Mouse (Mus musculus) MEL (cell line): ENCODE measurements around the gene Rasgef1b. TPM values are rescaled to one million over a fixed set of nuclear protein-coding genes. Genes with fewer than 3 reads are reported as not detected.

ENCODE experiments used
- DNase-seq: peaks from one replicate; pipeline ENCODE4 v3.0.0; 2011; ENCODE audit warnings: low read depth, low spot score
- H3K27ac ChIP-seq: 2 replicates; pipeline ENCODE4 v1.5.1; 2012; ENCODE audit warnings: low read depth, mild to moderate bottlenecking, control low read depth, low read length, moderate library complexity; ENCODE audit not compliant: control insufficient read depth
- H3K27me3 ChIP-seq, 2 experiments: fragments of 150-350 bp in 1 of 2; sonication (generic) in 1 of 2; 2 replicates each; pipeline ENCODE4 v1.6.1; 2012; ENCODE audit warnings: low read length in 2 of 2, mild to moderate bottlenecking in 2 of 2, improper control_type of control experiment in 1 of 2, moderate library complexity in 1 of 2; ENCODE audit not compliant: insufficient read depth in 2 of 2, control insufficient read depth in 1 of 2
- H3K36me3 ChIP-seq, 2 experiments: 2 replicates each; pipeline ENCODE4 v1.6.1; 2012 to 2014; ENCODE audit warnings: low read length in 2 of 2, improper control_type of control experiment in 1 of 2, inconsistent platforms in 1 of 2, mild to moderate bottlenecking in 1 of 2; ENCODE audit not compliant: insufficient read depth in 2 of 2, control insufficient read depth in 1 of 2
- H3K4me1 ChIP-seq, 2 experiments: fragments of 150-350 bp in 1 of 2; sonication (generic) in 1 of 2; 2 replicates each; pipeline ENCODE4 v1.6.1; 2012; ENCODE audit warnings: low read length in 2 of 2, improper control_type of control experiment in 1 of 2, mild to moderate bottlenecking in 1 of 2; ENCODE audit not compliant: insufficient read depth in 2 of 2, control insufficient read depth in 1 of 2
- H3K4me3 ChIP-seq, 2 experiments: fragments of 150-350 bp in 1 of 2; sonication (generic) in 1 of 2; 2 replicates each; pipeline ENCODE4 v1.5.1; 2012; ENCODE audit warnings: low read depth in 2 of 2, low read length in 2 of 2, mild to moderate bottlenecking in 2 of 2, moderate library complexity in 2 of 2, control low read depth in 1 of 2, improper control_type of control experiment in 1 of 2; ENCODE audit not compliant: control insufficient read depth in 1 of 2, insufficient read depth in 1 of 2
- H3K79me2 ChIP-seq: 2 replicates; pipeline ENCODE4 v1.6.1; 2012; ENCODE audit warnings: mild to moderate bottlenecking, low read length, moderate library complexity; ENCODE audit not compliant: control insufficient read depth, poor library complexity, insufficient read depth
- H3K9ac ChIP-seq: 2 replicates; pipeline ENCODE4 v1.6.1; 2012; ENCODE audit warnings: low read depth, mild to moderate bottlenecking, control low read depth, low read length, moderate library complexity; ENCODE audit not compliant: control insufficient read depth, poor library complexity, severe bottlenecking
- H3K9me3 ChIP-seq: fragments of 150-350 bp; sonication (generic); replicated peaks from 2 replicates; pipeline ENCODE4 v1.6.1; 2012; ENCODE audit warnings: mild to moderate bottlenecking, low read length, improper control_type of control experiment, moderate library complexity; ENCODE audit not compliant: insufficient read depth
- BHLHE40 ChIP-seq: IDR thresholded peaks from 2 replicates; pipeline ENCODE4 v1.6.1; 2012; ENCODE audit warnings: low read depth, mild to moderate bottlenecking, inconsistent platforms, low read length, improper control_type of control experiment, borderline replicate concordance
- CHD1 ChIP-seq: IDR thresholded peaks from 2 replicates; pipeline ENCODE4 v1.6.1; 2012; ENCODE audit warnings: low read depth, mild to moderate bottlenecking, inconsistent platforms, low read length, improper control_type of control experiment
- CHD2 ChIP-seq: IDR thresholded peaks from 2 replicates; pipeline ENCODE4 v1.6.1; 2011; ENCODE audit warnings: low read length, improper control_type of control experiment
- E2F4 ChIP-seq: IDR thresholded peaks from 2 replicates; pipeline ENCODE4 v1.6.1; 2011; ENCODE audit warnings: low read depth, low read length, improper control_type of control experiment, borderline replicate concordance
- EP300 ChIP-seq, 2 experiments: IDR thresholded peaks; 2 replicates each; pipeline ENCODE4 v1.6.1; 2011; ENCODE audit warnings: improper control_type of control experiment in 2 of 2, low read length in 2 of 2, low read depth in 1 of 2, mild to moderate bottlenecking in 1 of 2
- ETS1 ChIP-seq: IDR thresholded peaks from 2 replicates; pipeline ENCODE4 v1.6.1; 2012; ENCODE audit warnings: low read depth, mild to moderate bottlenecking, inconsistent platforms, low read length, improper control_type of control experiment, moderate library complexity
- GABPA ChIP-seq: IDR thresholded peaks from 2 replicates; pipeline ENCODE4 v1.6.1; 2012; ENCODE audit warnings: low read depth, mild to moderate bottlenecking, inconsistent platforms, low read length, improper control_type of control experiment, moderate library complexity
- HCFC1 ChIP-seq: IDR thresholded peaks from 2 replicates; pipeline ENCODE4 v1.6.1; 2012; ENCODE audit warnings: low read depth, mild to moderate bottlenecking, inconsistent platforms, low read length, improper control_type of control experiment, moderate library complexity
- MAFK ChIP-seq: IDR thresholded peaks from 2 replicates; pipeline ENCODE4 v1.6.1; 2011; ENCODE audit warnings: low read depth, mild to moderate bottlenecking, low read length, improper control_type of control experiment, borderline replicate concordance
- MAX ChIP-seq: IDR thresholded peaks from 2 replicates; pipeline ENCODE4 v1.6.1; 2011; ENCODE audit warnings: low read length, improper control_type of control experiment
- MAZ ChIP-seq: IDR thresholded peaks from 2 replicates; pipeline ENCODE4 v1.6.1; 2012; ENCODE audit warnings: low read depth, mild to moderate bottlenecking, inconsistent platforms, low read length, improper control_type of control experiment
- MEF2A ChIP-seq: IDR thresholded peaks from 2 replicates; pipeline ENCODE4 v1.6.1; 2014; ENCODE audit warnings: low read depth, mild to moderate bottlenecking, inconsistent platforms, low read length, improper control_type of control experiment; ENCODE audit not compliant: poor library complexity, insufficient replicate concordance, severe bottlenecking; ENCODE audit errors: extremely low read depth
- MXI1 ChIP-seq: IDR thresholded peaks from 2 replicates; pipeline ENCODE4 v1.6.1; 2011; ENCODE audit warnings: mild to moderate bottlenecking, low read depth, low read length, improper control_type of control experiment
- MYB ChIP-seq: IDR thresholded peaks from 2 replicates; pipeline ENCODE4 v1.6.1; 2011; ENCODE audit warnings: mild to moderate bottlenecking, low read depth, low read length, improper control_type of control experiment
- MYC ChIP-seq: IDR thresholded peaks from 2 replicates; pipeline ENCODE4 v1.6.1; 2011; ENCODE audit warnings: low read depth, mild to moderate bottlenecking, low read length, improper control_type of control experiment, moderate library complexity
- NRF1 ChIP-seq: IDR thresholded peaks from 2 replicates; pipeline ENCODE4 v1.6.1; 2014; ENCODE audit warnings: low read depth, mild to moderate bottlenecking, inconsistent platforms, low read length, improper control_type of control experiment, moderate library complexity; ENCODE audit not compliant: poor library complexity, insufficient read depth, severe bottlenecking
- POLR2A ChIP-seq, 2 experiments: IDR thresholded peaks; 2 replicates each; pipeline ENCODE4 v1.6.1; 2011 to 2012; ENCODE audit warnings: low read length in 2 of 2, mild to moderate bottlenecking in 2 of 2, control low read depth in 1 of 2, improper control_type of control experiment in 1 of 2, low read depth in 1 of 2, moderate library complexity in 1 of 2; ENCODE audit not compliant: control insufficient read depth in 1 of 2, insufficient read depth in 1 of 2, poor library complexity in 1 of 2
- POLR2AphosphoS2 ChIP-seq: IDR thresholded peaks from 2 replicates; pipeline ENCODE4 v1.6.1; 2011; ENCODE audit warnings: low read length, improper control_type of control experiment
- RCOR1 ChIP-seq: IDR thresholded peaks from 2 replicates; pipeline ENCODE4 v1.6.1; 2012; ENCODE audit warnings: low read depth, mild to moderate bottlenecking, inconsistent platforms, low read length, improper control_type of control experiment
- TAL1 ChIP-seq: IDR thresholded peaks from 2 replicates; pipeline ENCODE4 v1.6.1; 2012; ENCODE audit warnings: mild to moderate bottlenecking, inconsistent platforms, low read length, moderate library complexity, mixed read lengths
- UBTF ChIP-seq: IDR thresholded peaks from 2 replicates; pipeline ENCODE4 v1.6.1; 2012; ENCODE audit warnings: low read depth, mild to moderate bottlenecking, inconsistent platforms, low read length, improper control_type of control experiment, moderate library complexity, borderline replicate concordance; ENCODE audit not compliant: insufficient read depth
- USF2 ChIP-seq, 2 experiments: IDR thresholded peaks; 2 replicates each; pipeline ENCODE4 v1.6.1; 2011 to 2012; ENCODE audit warnings: improper control_type of control experiment in 2 of 2, low read length in 2 of 2, borderline replicate concordance in 1 of 2, inconsistent platforms in 1 of 2, low read depth in 1 of 2, mild to moderate bottlenecking in 1 of 2; ENCODE audit not compliant: insufficient read depth in 1 of 2
- ZC3H11A ChIP-seq: IDR thresholded peaks from 2 replicates; pipeline ENCODE4 v1.6.1; 2012; ENCODE audit warnings: low read depth, mild to moderate bottlenecking, inconsistent platforms, low read length, improper control_type of control experiment
- ZMIZ1 ChIP-seq: IDR thresholded peaks from 2 replicates; pipeline ENCODE4 v1.6.1; 2012; ENCODE audit warnings: low read depth, mild to moderate bottlenecking, inconsistent platforms, low read length, improper control_type of control experiment, moderate library complexity
- polyA plus RNA-seq, 2 experiments: library from polyadenylated mRNA; stranded (reverse) in 1 of 2; unstranded in 1 of 2; fragments of >175 nt in 1 of 2; fragments of >200 nt in 1 of 2; gene quantifications; 2 replicates each; pipeline versions ENCODE4 v1.2.1 to v1.2.4; 2012; ENCODE audit warnings: low replicate concordance in 2 of 2, low read depth in 1 of 2; ENCODE audit not compliant: insufficient read length in 2 of 2, insufficient read depth in 1 of 2, missing spikeins in 1 of 2
- total RNA-seq: library from RNA; depleted of rRNA; stranded (reverse); fragments of 300-350 nt; gene quantifications from 2 replicates; pipeline ENCODE4 v1.2.3, GENCODE M21; 2012

Rasgef1b gene
- total and polyA plus RNA-seq, 3 experiments: not detected

DNA sequence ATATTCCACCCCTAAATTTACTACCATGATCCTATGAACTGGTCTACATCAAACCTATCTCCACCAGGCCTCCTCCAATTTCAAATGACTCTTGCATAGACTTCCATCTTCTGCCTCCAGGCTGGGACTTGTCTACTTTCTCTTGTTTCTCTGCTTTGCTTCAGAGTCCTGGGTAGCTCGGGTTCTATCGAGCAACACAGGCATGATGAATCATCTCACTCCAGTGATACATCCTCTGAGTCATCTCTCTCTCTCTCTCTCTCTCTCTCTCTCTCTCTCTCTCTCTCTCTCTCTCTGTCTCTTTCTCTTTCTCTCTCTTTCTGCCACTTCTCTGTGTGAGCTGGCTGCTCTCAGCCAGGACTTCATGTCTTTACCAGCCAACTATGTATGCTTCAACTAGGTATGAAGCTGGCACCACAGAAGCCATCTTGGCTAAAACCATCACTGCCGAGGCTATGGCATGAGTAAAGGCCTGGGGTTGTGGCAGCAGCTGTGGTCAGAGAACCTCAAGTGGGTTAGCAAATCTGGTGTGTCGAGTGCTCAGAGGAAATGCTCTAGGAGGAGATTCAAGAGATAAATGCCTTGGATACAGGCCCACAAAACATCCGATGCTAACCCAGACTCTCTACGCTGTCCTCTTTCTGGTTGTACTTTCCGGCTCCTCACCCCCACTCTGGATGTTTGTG, 229.3 kb downstream of the Rasgef1b start:
- Histone ChIP-seq H3K9me3 (no peaks in the 10 kb centered on the region), H3K36me3 (no peaks in the 10 kb centered on the region), H3K4me3 (no peak overlapping the region), H3K79me2 (no peaks in the 10 kb centered on the region), H3K4me1 (no peaks in the 10 kb centered on the region), H3K9ac (no peak overlapping the region), H3K27me3 (no peaks in the 10 kb centered on the region), H3K27ac (no peak overlapping the region)
- TF ChIP-seq ZC3H11A: no peak
- no peak for TF ChIP-seq RCOR1
- no peak for TF ChIP-seq EP300 (IDR thresholded peaks at IDR 0.05; ENCODE audit: low read depth in 1 of 2, low read length in 2 of 2)
- TF ChIP-seq POLR2AphosphoS2: no peak
- no peak for TF ChIP-seq CHD1
- TF ChIP-seq MXI1: no peak
- no peak for TF ChIP-seq MAZ
- no peak for TF ChIP-seq MAX
- TF ChIP-seq ZMIZ1: no peak
- TF ChIP-seq HCFC1: no peak
- TF ChIP-seq UBTF: no peak
- TF ChIP-seq MYB: no peak
- no peak for TF ChIP-seq POLR2A (IDR thresholded peaks at IDR 0.05; ENCODE audit: control insufficient read depth in 1 of 2, insufficient read depth in 1 of 2, low read depth in 1 of 2, low read length in 2 of 2, poor library complexity in 1 of 2)
- no peak for TF ChIP-seq MEF2A
- TF ChIP-seq TAL1: no peak
- no peak for TF ChIP-seq BHLHE40
- no peak for TF ChIP-seq ETS1
- TF ChIP-seq USF2 (IDR thresholded peaks at IDR 0.05; ENCODE audit: borderline replicate concordance in 1 of 2, insufficient read depth in 1 of 2, low read depth in 1 of 2, low read length in 2 of 2): no peak
- no peak for TF ChIP-seq GABPA
- no peak for DNase-seq

DNA sequence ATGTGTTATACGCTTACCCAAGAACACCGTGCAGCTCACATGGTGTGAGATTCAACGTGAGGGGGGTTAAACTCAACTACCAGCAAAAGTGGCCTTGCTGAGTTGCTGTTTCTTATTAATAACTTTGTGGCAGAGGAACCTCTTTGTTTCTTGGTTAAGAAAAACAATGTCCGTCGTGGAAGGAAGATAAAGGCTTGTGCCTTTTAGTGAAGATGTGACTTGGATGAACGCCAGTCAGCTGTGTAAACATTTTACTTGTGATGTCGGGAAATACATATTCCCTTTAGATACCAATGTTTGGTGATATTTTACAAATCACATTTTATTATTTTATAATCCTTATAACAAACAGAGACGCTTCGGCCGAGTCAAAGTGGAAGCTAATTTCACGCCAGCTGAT, 231.0 kb downstream of the Rasgef1b start:
- no peaks in the 10 kb centered on the region for H3K79me2 ChIP-seq

More for the DNA sequence above, 231.0 kb downstream of the Rasgef1b start:
- Histone ChIP-seq H3K27me3 (no peaks in the 10 kb centered on the region), H3K4me3 (no peak overlapping the region), H3K27ac (no peak overlapping the region), H3K4me1 (no peaks in the 10 kb centered on the region), H3K9ac (no peak overlapping the region), H3K9me3 (no peaks in the 10 kb centered on the region), H3K36me3 (no peaks in the 10 kb centered on the region)
- TF ChIP-seq GABPA (no peak), MXI1 (no peak), E2F4 (no peak), MYB (no peak), CHD2 (no peak), MAFK (no peak), NRF1 (no peak), TAL1 (no peak), MYC (no peak)
- no peak for DNase-seq
